Mouse (Mus musculus) monocyte, adult 59 days (primary cell): ENCODE data around the gene Rnf186. TPM values are rescaled to one million over a fixed set of nuclear protein-coding genes. Genes with fewer than 3 reads are reported as not detected.

Experiments used
- total RNA-seq, 2 experiments: library from RNA; stranded (reverse); gene quantifications; one replicate each; pipeline ENCODE4 v1.2.4; 2023

The Rnf186 gene
- total RNA-seq = not detected

GRCm38 (mm10) chr4:138966866-138967265, at the start of gene Rnf186:
TSS of gene Rnf186 (plus strand) at chr4:138967112.

DNA sequence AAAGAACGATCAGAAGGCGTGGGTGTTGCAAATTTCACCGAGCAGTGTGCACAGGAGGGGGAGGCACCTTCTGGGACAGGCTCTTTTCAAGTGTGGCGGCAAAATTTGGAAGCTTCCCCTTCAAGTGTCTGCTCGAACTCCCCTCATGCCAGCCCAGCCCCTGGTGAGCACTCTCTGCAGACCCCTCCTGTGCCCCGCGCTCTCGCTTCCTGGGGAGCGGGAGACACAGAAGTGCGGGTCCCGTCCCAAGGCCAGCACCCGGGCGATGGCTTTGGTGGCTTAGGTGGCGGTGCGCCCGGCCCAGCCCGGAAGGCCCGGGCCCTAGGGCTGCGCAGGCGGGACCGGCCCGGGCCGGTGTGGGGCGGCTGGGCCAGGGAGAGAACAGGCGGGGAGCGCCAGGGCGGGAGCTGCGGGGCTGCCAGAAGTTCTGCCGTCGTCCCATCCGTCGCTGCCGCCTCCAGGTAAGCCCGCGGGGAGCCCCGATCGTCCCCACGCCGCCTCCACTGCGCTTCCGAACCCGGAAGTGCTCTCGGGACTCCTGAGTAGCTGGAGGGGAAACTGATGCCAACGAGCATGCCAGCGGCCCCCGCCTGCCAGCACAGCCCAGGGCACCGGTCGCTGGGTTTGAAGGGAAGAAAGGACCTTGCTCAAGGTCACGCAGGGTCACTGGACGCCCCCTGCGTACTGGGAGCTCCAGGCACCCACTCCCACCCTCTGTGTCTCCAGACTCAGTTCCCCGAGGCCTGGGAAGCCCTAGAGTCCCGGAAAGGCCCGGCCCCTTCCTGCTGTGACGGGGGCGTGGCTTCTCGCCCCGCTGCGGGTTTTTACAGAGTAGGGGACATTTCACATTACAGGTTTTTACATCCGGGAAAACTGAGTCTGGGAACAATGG, 6.2 kb downstream of the Rnf186 start, which contains the start of gene Tmco4:
Gene Tmco4 (plus strand): TSS at position 62 of the 892 bp plus-strand sequence.

Other genes with a start within 250 kb of the Rnf186 start
- gene Pla2g2c, start 242.3 kb upstream of the Rnf186 start, total RNA-seq = not detected
- not detected for gene Ubxn10, start 229.9 kb upstream of the Rnf186 start, total RNA-seq
- not detected for gene Pla2g2f, start 209.5 kb upstream of the Rnf186 start, total RNA-seq
- 1 to 10 TPM; 3.2 to 3.5 TPM for gene Pla2g2d, start 191.4 kb upstream of the Rnf186 start, total RNA-seq
- gene Pla2g5, start 103.6 kb upstream of the Rnf186 start, total RNA-seq = not detected
- gene Gm13030, start 93.1 kb upstream of the Rnf186 start, total RNA-seq = not detected
- gene Pla2g2e, start 89.2 kb upstream of the Rnf186 start, total RNA-seq = not detected
- 10 to 100 TPM; 10.3 to 11.5 TPM for gene Otud3, start 53.2 kb upstream of the Rnf186 start, total RNA-seq
- 10 to 100 TPM; 21.9 to 23.0 TPM for gene Tmco4, start 5.8 kb downstream of the Rnf186 start, total RNA-seq
- gene Htr6, start 108.5 kb downstream of the Rnf186 start, total RNA-seq = not detected
- 1 to 10 TPM in 1 of 2 experiments, under 1 TPM in 1; 0.81 to 1.7 TPM for gene Nbl1, start 125.9 kb downstream of the Rnf186 start, total RNA-seq
- gene Minos1, start 164.0 kb downstream of the Rnf186 start, total RNA-seq = 100 to 1,000 TPM in 1 of 2 experiments, 10 to 100 TPM in 1; 89.6 to 105 TPM
- 100 to 1,000 TPM; 716 to 792 TPM for gene Capzb, start 225.8 kb downstream of the Rnf186 start, total RNA-seq